Mouse (Mus musculus) gonadal fat pad, adult 2 months (tissue): Measurements from ENCODE around the gene Fap. TPM values are rescaled to one million over a fixed set of nuclear protein-coding genes. Genes with fewer than 3 reads are reported as not detected.

ENCODE experiments used
- DNase-seq: peaks from one replicate; pipeline ENCODE4 v3.0.0-alpha.2; 2012; ENCODE audit warnings: low read depth
- polyA plus RNA-seq: library from polyadenylated mRNA; depleted of rRNA; stranded (reverse); fragments of >200 nt; gene quantifications from 2 replicates; pipeline ENCODE4 v1.2.3, GENCODE M21; 2012; rRNA removed

Fap gene
- polyA plus RNA-seq, 1 experiment, result 2.4 TPM

- DNase-seq, result no peak
Observed at GRCm38 (mm10) chr2:62459241-62460174, 114.4 kb downstream of the Fap start.

GRCm38 (mm10) chr2:62458070-62458469 lies 115.8 kb downstream of the Fap start:
- DNase-seq, result no peak

GRCm38 (mm10) chr2:62454991-62455390 lies 118.9 kb downstream of the Fap start:
- DNase-seq, result peak; percentile 24

GRCm38 (mm10) chr2:62454033-62454432 lies 119.8 kb downstream of the Fap start:
- DNase-seq, result no peak

Other genes starting within 250 kb of the Fap start
- gene Dpp4, start 161.8 kb downstream of the Fap start, polyA plus RNA-seq, result 17.3 and 22.4 TPM in 2 replicates
- not detected in 2 replicates for gene Gcg, start 90.4 kb downstream of the Fap start, polyA plus RNA-seq
- 2.5 and 3.7 TPM in 2 replicates for gene Ifih1, start 72.2 kb upstream of the Fap start, polyA plus RNA-seq
- 15.6 and 16.8 TPM in 2 replicates for gene Gca, start 90.2 kb upstream of the Fap start, polyA plus RNA-seq